Mouse (Mus musculus) hindbrain, embryonic 15.5 days (tissue): ENCODE measurements around the gene Gm10097. TPM values are rescaled to one million over a fixed set of nuclear protein-coding genes. Genes with fewer than 3 reads are reported as not detected.

Experiments
- ATAC-seq: fragments of 200-750 bp; cut with Nextera tagmentation; 2 replicates; pipeline ENCODE4 v1.8.0; 2017; ENCODE audit warnings: low read depth, moderate number of reproducible peaks, moderate TSS enrichment; ENCODE audit not compliant: low FRiP score
- H3K27ac ChIP-seq: fragments of 300-500 bp; sonication (generic); replicated peaks from 2 replicates; pipeline ENCODE4 v1.5.1; 2015; ENCODE audit warnings: mild to moderate bottlenecking, inconsistent platforms
- H3K27me3 ChIP-seq: fragments of 300-500 bp; sonication (generic); 2 replicates; pipeline ENCODE4 v1.6.1; 2015; ENCODE audit warnings: control low read depth, inconsistent platforms
- H3K36me3 ChIP-seq: fragments of 300-500 bp; sonication (generic); 2 replicates; pipeline ENCODE4 v1.6.1; 2015; ENCODE audit warnings: control low read depth, inconsistent platforms
- H3K4me1 ChIP-seq: fragments of 300-500 bp; sonication (generic); replicated peaks from 2 replicates; pipeline ENCODE4 v1.6.1; 2015; ENCODE audit warnings: control low read depth, inconsistent platforms
- H3K4me2 ChIP-seq: fragments of 300-500 bp; sonication (generic); 2 replicates; pipeline ENCODE4 v1.6.1; 2015; ENCODE audit warnings: moderate library complexity, mild to moderate bottlenecking, inconsistent platforms
- H3K4me3 ChIP-seq: fragments of 300-500 bp; sonication (generic); 2 replicates; pipeline ENCODE4 v1.5.1; 2015; ENCODE audit warnings: mild to moderate bottlenecking, inconsistent platforms
- H3K9ac ChIP-seq: fragments of 300-500 bp; sonication (generic); 2 replicates; pipeline ENCODE4 v1.6.1; 2015; ENCODE audit warnings: inconsistent platforms
- H3K9me3 ChIP-seq: fragments of 300-500 bp; sonication (generic); 2 replicates; pipeline ENCODE4 v1.6.1; 2016; ENCODE audit warnings: control low read depth, inconsistent platforms
- WGBS: fragments of 180-500 bp; shearing (Covaris S2); methylation state at CpG from one replicate; pipeline ENCODE4 v1.1.7; 2015; 5-methylcytosine and 5-hydroxymethylcytosine counted together
- polyA plus RNA-seq: library from polyadenylated mRNA; unstranded; fragments of >200 nt; fragmentation: Nextera tagmentation; extraction: Ambion mirVana; gene quantifications from 2 replicates; pipeline ENCODE4 v1.2.1, GENCODE M21; 2015

Gene Gm10097
- polyA plus RNA-seq, 1 experiment from 2014 or later = 0.10 TPM

DNA sequence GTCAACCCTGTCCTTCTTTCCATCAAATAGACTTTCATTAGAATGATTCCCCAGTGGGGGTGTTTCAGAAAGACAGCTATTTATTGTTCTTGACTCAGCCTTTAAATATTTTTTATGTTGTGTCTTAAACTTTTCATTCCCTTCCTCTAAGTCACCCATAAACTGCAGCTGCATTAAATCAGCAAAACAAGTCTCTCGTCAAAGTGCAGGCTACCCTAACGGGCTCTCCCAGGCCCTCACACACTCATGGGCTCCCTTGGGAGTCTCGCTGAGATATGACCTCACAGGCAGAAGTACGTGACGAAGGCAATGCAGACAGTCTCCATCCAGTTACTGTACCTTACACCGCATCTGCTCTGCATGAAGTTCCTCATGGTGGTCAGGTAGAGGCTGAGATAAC, 17.3 kb downstream of the Gm10097 start:
- Histone ChIP-seq H3K9me3 (no peaks in the 10 kb centered on the region), H3K9ac (no peak overlapping the region), H3K27ac (no peak overlapping the region), H3K27me3 (no peaks in the 10 kb centered on the region), H3K4me3 (no peak overlapping the region), H3K36me3 (peaks cover 13% of the 10 kb centered on the region; the same call in 1 of the 2 replicates), H3K4me2 (no peak overlapping the region), H3K4me1 (no peaks in the 10 kb centered on the region)
- 86% methylated on average over 6 of the region's 6 CpGs for WGBS
- no peak for ATAC-seq

DNA sequence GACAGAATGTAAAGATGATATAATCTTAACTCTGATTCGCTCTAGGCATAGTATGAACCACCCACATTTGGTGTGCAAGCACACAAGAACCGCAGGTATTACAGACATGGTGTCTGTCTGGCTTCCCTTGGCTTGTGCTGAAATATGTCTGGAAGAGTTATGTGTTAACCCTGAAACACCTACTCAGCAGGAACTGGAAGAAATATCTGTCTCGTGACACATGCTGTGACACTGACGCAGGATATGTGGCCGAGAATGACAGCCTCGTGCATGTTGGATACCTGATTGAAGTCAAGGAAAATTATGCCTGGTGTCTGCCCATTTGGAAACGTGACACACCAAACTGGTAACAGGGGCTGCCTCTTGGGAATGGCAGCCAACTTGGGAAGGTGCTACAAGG, 18.3 kb downstream of the Gm10097 start:
- ATAC-seq = no peak
- H3K36me3 ChIP-seq = peaks cover 13% of the 10 kb centered on the region; the same call in 1 of the 2 replicates
- 82% methylated on average over 7 of the region's 7 CpGs for WGBS
- no peaks in the 10 kb centered on the region for H3K9me3 ChIP-seq
- no peaks in the 10 kb centered on the region for H3K27me3 ChIP-seq
- no peak overlapping the region for H3K4me3 ChIP-seq
- H3K4me2 ChIP-seq = no peak overlapping the region
- no peak overlapping the region for H3K27ac ChIP-seq
- H3K4me1 ChIP-seq = no peaks in the 10 kb centered on the region
- no peak overlapping the region for H3K9ac ChIP-seq

GRCm38 (mm10) chr10:5089133-5089532, 20.1 kb downstream of the Gm10097 start:
- Histone ChIP-seq H3K4me1 (no peaks in the 10 kb centered on the region), H3K9ac (no peak overlapping the region), H3K27ac (no peak overlapping the region), H3K9me3 (no peaks in the 10 kb centered on the region), H3K4me3 (no peak overlapping the region), H3K36me3 (peaks cover 8% of the 10 kb centered on the region; the same call in 1 of the 2 replicates), H3K27me3 (no peaks in the 10 kb centered on the region), H3K4me2 (no peak overlapping the region)
- 87% methylated on average over 4 of the region's 4 CpGs for WGBS
- no peak for ATAC-seq

- ATAC-seq = no peak
- 77% methylated on average over 10 of the region's 10 CpGs for WGBS
- Histone ChIP-seq H3K9me3 (no peaks in the 10 kb centered on the region), H3K4me1 (no peaks in the 10 kb centered on the region), H3K9ac (no peak overlapping the region), H3K4me3 (no peak overlapping the region), H3K27me3 (no peaks in the 10 kb centered on the region), H3K36me3 (peaks cover 26% of the 10 kb centered on the region), H3K27ac (no peak overlapping the region), H3K4me2 (no peak overlapping the region)
Observed at GRCm38 (mm10) chr10:5096996-5097753, 28.2 kb downstream of the Gm10097 start.

- no peak overlapping the region for H3K9ac ChIP-seq
- no peak for ATAC-seq
- no peak overlapping the region for H3K4me2 ChIP-seq
- no peaks in the 10 kb centered on the region for H3K27me3 ChIP-seq
- no peaks in the 10 kb centered on the region for H3K4me1 ChIP-seq
- H3K9me3 ChIP-seq = no peaks in the 10 kb centered on the region
- peaks cover 28% of the 10 kb centered on the region for H3K36me3 ChIP-seq
- WGBS = 70% methylated on average over 2 of the region's 2 CpGs
- no peak overlapping the region for H3K27ac ChIP-seq
- H3K4me3 ChIP-seq = no peak overlapping the region
Observed at GRCm38 (mm10) chr10:5097754-5098137, 28.8 kb downstream of the Gm10097 start.

DNA sequence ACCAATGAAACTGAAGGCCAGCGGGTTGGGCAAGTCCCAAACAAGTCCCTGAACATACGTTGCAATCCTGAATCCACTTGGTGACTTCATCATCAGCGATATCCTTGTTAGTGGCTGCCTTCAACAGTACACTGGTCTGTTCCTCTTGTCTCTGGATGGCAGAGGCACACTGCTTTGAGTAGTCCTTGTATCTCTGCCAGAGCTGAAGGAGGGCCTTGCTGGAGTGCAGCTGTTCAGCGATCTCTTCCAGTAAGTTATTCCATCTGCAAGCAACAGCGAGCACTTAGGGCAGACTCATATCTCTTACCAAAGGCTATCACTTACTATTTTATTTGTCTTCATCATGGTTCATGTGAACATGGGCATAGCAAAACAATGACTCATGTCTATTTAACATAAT, 41.8 kb downstream of the Gm10097 start:
- H3K27me3 ChIP-seq = no peaks in the 10 kb centered on the region
- H3K9me3 ChIP-seq = no peaks in the 10 kb centered on the region
- 92% methylated on average over 5 of the region's 5 CpGs for WGBS
- no peaks in the 10 kb centered on the region for H3K4me1 ChIP-seq
- peaks cover 76% of the 10 kb centered on the region for H3K36me3 ChIP-seq
- H3K9ac ChIP-seq = no peak overlapping the region
- H3K4me3 ChIP-seq = no peak overlapping the region
- H3K4me2 ChIP-seq = no peak overlapping the region
- ATAC-seq = no peak
- H3K27ac ChIP-seq = no peak overlapping the region

DNA sequence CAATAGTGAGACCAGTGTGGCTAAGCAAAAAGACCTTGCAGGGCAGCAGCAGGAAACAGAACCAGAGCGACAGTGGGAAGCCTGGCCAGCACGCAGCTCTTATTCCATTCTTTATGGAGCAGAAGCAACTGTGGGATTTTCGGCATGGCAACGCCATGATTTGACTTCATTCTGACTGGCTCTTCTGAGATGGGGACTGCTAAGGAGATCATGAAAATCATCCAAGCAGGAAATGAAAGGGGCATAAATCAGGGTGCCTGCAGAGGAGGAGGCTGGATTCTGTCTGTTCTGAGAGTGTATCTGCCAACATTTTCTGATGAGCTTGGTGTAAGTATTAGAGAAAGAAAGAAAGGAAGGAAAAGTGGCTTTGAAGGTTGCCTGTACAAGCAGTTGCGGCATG, 47.2 kb downstream of the Gm10097 start:
- no peaks in the 10 kb centered on the region for H3K4me1 ChIP-seq
- no peak overlapping the region for H3K4me3 ChIP-seq
- ATAC-seq = no peak
- H3K36me3 ChIP-seq = peaks cover 51% of the 10 kb centered on the region
- no peaks in the 10 kb centered on the region for H3K27me3 ChIP-seq
- no peak overlapping the region for H3K4me2 ChIP-seq
- 88% methylated on average over 5 of the region's 5 CpGs for whole genome bisulfite sequencing
- H3K9me3 ChIP-seq = no peaks in the 10 kb centered on the region
- no peak overlapping the region for H3K9ac ChIP-seq
- H3K27ac ChIP-seq = no peak overlapping the region

GRCm38 (mm10) chr10:5116720-5117119, 47.7 kb downstream of the Gm10097 start:
- 92% methylated on average over 6 of the region's 6 CpGs for WGBS
- H3K27me3 ChIP-seq = no peaks in the 10 kb centered on the region
- no peak overlapping the region for H3K9ac ChIP-seq
- no peak overlapping the region for H3K27ac ChIP-seq
- H3K36me3 ChIP-seq = peaks cover 50% of the 10 kb centered on the region
- no peaks in the 10 kb centered on the region for H3K9me3 ChIP-seq
- no peak overlapping the region for H3K4me2 ChIP-seq
- H3K4me3 ChIP-seq = no peak overlapping the region
- H3K4me1 ChIP-seq = no peaks in the 10 kb centered on the region
- no peak for ATAC-seq
